Mouse (Mus musculus) kidney, postnatal 0 days (tissue): Measurements from ENCODE around the gene Zyg11a. TPM values are rescaled to one million over a fixed set of nuclear protein-coding genes. Genes with fewer than 3 reads are reported as not detected.
A peak's percentile ranks its signal among the peaks of the same experiment; 100 is the strongest.

Experiments
- ATAC-seq: fragments of 200-750 bp; cut with Nextera tagmentation; replicated peaks from 2 replicates; pipeline ENCODE4 v1.8.0; 2017; ENCODE audit warnings: low read depth, moderate number of reproducible peaks, moderate TSS enrichment, moderate library complexity; ENCODE audit not compliant: low FRiP score
- DNase-seq: peaks from one replicate; pipeline ENCODE4 v3.0.0-alpha.2; 2016; ENCODE audit warnings: low spot score
- H3K27ac ChIP-seq: fragments of 300-500 bp; sonication (generic); 2 replicates; pipeline ENCODE4 v1.5.1; 2014; ENCODE audit warnings: mild to moderate bottlenecking
- H3K27me3 ChIP-seq: fragments of 300-500 bp; sonication (generic); 2 replicates; pipeline ENCODE4 v1.6.1; 2014; ENCODE audit warnings: low read length, mixed read lengths; ENCODE audit not compliant: insufficient read depth
- H3K36me3 ChIP-seq: fragments of 300-500 bp; sonication (generic); 2 replicates; pipeline ENCODE4 v1.6.1; 2014; ENCODE audit warnings: low read length, mixed read lengths; ENCODE audit not compliant: insufficient read depth
- H3K4me1 ChIP-seq: fragments of 300-500 bp; sonication (generic); replicated peaks from 2 replicates; pipeline ENCODE4 v1.6.1; 2014; ENCODE audit warnings: antibody characterized with exemption, low read length, mixed read lengths; ENCODE audit not compliant: insufficient read depth
- H3K4me2 ChIP-seq: fragments of 300-500 bp; sonication (generic); 2 replicates; pipeline ENCODE4 v1.6.1; 2014; ENCODE audit warnings: mild to moderate bottlenecking, low read length, moderate library complexity, mixed read lengths
- H3K4me3 ChIP-seq: fragments of 300-500 bp; sonication (generic); replicated peaks from 2 replicates; pipeline ENCODE4 v1.5.1; 2014; ENCODE audit warnings: low read depth, low read length
- H3K9ac ChIP-seq: fragments of 300-500 bp; sonication (generic); 2 replicates; pipeline ENCODE4 v1.6.1; 2014; ENCODE audit warnings: low read depth, low read length
- H3K9me3 ChIP-seq: fragments of 300-500 bp; sonication (generic); replicated peaks from 2 replicates; pipeline ENCODE4 v1.6.1; 2016; ENCODE audit warnings: low read length, inconsistent platforms, mixed read lengths
- CTCF ChIP-seq: IDR thresholded peaks from 2 replicates; pipeline ENCODE4 v1.5.1; 2016; ENCODE audit warnings: antibody characterized with exemption, low read depth, mild to moderate bottlenecking, moderate library complexity
- WGBS: fragments of 180-500 bp; shearing (Covaris S2); extraction: QIAGEN DNeasy Blood & Tissue Kit; methylation state at CpG from one replicate; pipeline ENCODE4 v1.1.7; 2014; 5-methylcytosine and 5-hydroxymethylcytosine counted together
- polyA plus RNA-seq: library from polyadenylated mRNA; unstranded; fragments of >200 nt; fragmentation: Nextera tagmentation; extraction: Ambion mirVana; gene quantifications from 2 replicates; pipeline ENCODE4 v1.2.1, GENCODE M21; 2015

Gene Zyg11a
- polyA plus RNA-seq, 1 experiment from 2014 or later, result 0.05 TPM

DNA sequence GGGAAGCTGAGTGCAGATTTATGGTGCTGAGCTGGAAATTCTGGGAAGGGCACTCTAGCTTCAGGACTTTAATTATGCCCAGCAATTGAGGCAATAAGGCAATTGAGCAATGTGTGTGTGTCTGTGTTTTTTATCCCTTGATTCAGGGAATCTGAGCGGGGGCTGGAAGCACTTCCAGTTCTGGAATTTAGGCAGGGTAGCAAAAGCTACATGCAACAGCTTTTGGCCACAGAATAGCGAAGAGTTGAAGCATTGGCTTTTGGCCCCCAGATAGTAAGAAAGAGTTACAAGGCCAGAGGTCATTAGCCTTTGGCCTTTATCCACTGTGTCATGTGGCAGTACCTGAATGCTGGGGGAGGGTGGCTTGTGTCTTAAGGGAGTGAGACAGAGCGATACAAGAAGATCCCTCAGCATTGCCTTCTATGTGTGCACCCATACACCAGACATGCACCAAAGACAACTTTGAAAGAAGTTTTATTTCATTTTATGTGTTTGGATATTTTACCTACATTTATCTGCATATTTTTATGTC lies 7.6 kb upstream of the Zyg11a start:
- H3K36me3 ChIP-seq, result no peaks in the 10 kb centered on the region
- WGBS, result 35% methylated on average over 3 of the region's 3 CpGs
- ATAC-seq, result no peak

DNA sequence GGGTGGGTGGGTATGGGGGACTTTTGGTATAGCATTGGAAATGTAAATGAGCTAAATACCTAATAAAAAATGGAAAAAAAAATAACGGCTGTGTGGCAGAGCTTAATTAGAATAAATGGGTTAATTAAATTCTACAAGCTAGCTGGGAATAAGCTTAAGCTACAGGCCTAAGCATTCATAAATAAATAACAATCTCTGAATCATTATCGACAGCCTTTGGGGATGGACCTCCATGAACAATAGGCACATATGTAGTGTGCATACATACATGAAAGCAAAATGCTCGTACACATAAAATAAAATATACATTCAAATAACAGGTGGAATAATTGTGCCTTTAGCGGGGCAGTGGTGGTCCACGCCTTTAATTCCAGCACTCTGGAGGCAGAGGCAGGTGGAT lies 4.7 kb upstream of the Zyg11a start:
- TF ChIP-seq CTCF, result no peak
- WGBS, result 92% methylated on average over 5 of the region's 5 CpGs
- no peaks in the 10 kb centered on the region; the same call in 1 of the 2 replicates for H3K27me3 ChIP-seq
- H3K4me1 ChIP-seq, result no peaks in the 10 kb centered on the region
- no peaks in the 10 kb centered on the region for H3K36me3 ChIP-seq
- no peak overlapping the region for H3K4me3 ChIP-seq
- no peak overlapping the region for H3K27ac ChIP-seq
- H3K9ac ChIP-seq, result no peak overlapping the region
- DNase-seq, result no peak
- no peaks in the 10 kb centered on the region for H3K9me3 ChIP-seq
- H3K4me2 ChIP-seq, result no peak overlapping the region
- no peak for ATAC-seq

More for the DNA sequence above, 7.6 kb upstream of the Zyg11a start:
- Histone ChIP-seq H3K4me1 (no peaks in the 10 kb centered on the region), H3K4me3 (no peak overlapping the region), H3K9ac (no peak overlapping the region), H3K4me2 (no peak overlapping the region), H3K9me3 (no peaks in the 10 kb centered on the region), H3K27me3 (no peaks in the 10 kb centered on the region), H3K27ac (no peak overlapping the region)
- TF ChIP-seq CTCF, result no peak
- DNase-seq, result no peak

DNA sequence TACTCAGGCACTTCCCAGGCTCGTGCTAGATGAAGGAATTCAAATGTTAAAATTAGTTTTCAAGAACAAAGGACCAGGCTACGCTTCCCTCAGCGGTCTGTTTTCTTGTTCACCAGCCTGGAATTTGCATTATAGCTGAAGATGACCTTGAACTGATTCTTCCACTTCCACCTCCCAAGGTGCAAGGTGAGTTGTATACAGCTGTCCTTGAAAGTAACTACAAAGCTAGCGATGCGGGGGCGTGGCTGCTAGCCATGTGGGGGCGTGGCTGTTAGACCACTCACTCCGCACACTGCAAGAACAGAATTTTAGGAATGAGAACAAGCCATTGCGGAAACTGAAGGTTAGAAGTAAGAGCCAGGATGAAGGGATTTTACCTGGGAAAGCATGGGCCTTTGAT lies 1.2 kb upstream of the Zyg11a start:
- peak; percentile 13 for DNase-seq
- ATAC-seq, result no peak
- WGBS, result 18% methylated on average over 9 of the region's 9 CpGs

DNA sequence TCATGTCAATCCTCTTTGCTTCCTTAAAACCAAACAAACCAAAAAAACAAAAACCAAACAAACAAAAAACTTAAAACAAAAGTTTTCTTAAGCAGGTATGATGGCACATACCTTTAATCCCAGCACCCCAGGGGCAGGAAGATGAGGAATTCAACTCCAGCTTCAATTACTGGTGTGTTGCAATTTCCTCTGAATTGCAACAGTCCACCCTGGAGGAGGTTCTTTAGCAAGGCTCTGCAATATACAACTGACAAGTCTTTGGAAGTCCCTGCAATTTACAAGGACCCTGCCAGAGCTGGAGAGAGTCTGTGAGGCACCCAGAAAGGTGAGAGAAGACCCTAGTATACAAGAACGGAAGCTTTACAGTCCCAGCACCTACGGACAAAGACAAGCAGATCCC lies 4.8 kb downstream of the Zyg11a start:
- H3K9me3 ChIP-seq, result no peaks in the 10 kb centered on the region
- DNase-seq, result no peak
- H3K27ac ChIP-seq, result no peak overlapping the region
- H3K4me1 ChIP-seq, result no peaks in the 10 kb centered on the region
- WGBS, result 79% methylated on average over 2 of the region's 2 CpGs
- no peak for ATAC-seq
- TF ChIP-seq CTCF, result no peak
- H3K27me3 ChIP-seq, result peaks cover 4% of the 10 kb centered on the region; the same call in 1 of the 2 replicates
- H3K4me3 ChIP-seq, result no peak overlapping the region
- no peaks in the 10 kb centered on the region for H3K36me3 ChIP-seq
- H3K4me2 ChIP-seq, result no peak overlapping the region
- H3K9ac ChIP-seq, result no peak overlapping the region

More for the DNA sequence above, 1.2 kb upstream of the Zyg11a start:
- no peak for TF ChIP-seq CTCF
- H3K4me3 ChIP-seq, result no peak overlapping the region
- H3K4me2 ChIP-seq, result no peak overlapping the region
- H3K9ac ChIP-seq, result no peak overlapping the region
- H3K4me1 ChIP-seq, result no peaks in the 10 kb centered on the region
- H3K9me3 ChIP-seq, result no peaks in the 10 kb centered on the region
- H3K27me3 ChIP-seq, result peaks cover 4% of the 10 kb centered on the region; the same call in 1 of the 2 replicates
- no peaks in the 10 kb centered on the region for H3K36me3 ChIP-seq
- no peak overlapping the region for H3K27ac ChIP-seq

DNA sequence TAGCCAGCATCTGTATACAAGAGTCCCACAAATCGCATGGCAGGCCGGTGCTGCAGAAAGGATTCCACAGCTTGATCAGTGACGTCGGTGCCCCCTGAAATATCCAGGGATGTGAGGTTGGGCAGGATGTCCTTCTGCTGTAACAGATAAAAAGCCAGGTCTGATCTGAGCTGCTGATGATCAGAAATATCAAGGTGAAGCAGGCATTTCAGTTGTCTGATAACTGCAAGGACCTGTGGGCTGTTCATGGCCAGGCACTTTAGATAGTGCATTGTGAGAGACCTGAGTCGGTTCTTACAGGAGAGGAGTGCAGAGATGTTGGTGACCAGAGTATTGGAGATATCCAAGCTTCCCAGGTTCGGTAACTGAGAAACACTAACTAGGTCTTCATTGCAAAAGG lies 13.2 kb downstream of the Zyg11a start:
- Histone ChIP-seq H3K36me3 (no peaks in the 10 kb centered on the region), H3K9ac (no peak overlapping the region), H3K27ac (no peak overlapping the region), H3K4me3 (no peak overlapping the region), H3K27me3 (no peaks in the 10 kb centered on the region), H3K4me1 (no peaks in the 10 kb centered on the region), H3K4me2 (no peak overlapping the region), H3K9me3 (no peaks in the 10 kb centered on the region)
- TF ChIP-seq CTCF, result no peak
- no peak for DNase-seq
- no peak for ATAC-seq
- WGBS, result 90% methylated on average over 6 of the region's 6 CpGs

DNA sequence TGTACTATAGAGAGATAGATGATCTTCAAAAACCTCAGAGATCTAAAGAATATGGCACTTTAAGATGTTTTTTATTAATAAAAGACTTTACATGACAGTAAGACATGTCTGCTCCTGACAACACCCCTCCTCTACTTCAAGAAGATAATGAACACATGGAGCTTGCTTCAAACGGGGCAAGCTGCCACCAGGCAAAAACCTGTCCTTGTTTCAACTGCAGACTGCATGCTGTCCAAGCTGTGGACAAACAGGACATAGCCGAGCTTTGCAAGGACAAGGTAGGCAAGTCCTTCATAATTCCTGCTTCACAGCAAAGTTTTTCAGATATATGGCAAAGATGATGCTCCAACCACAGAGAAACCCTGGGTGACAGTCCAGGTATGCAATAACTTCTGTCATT lies 18.6 kb downstream of the Zyg11a start:
- TF ChIP-seq CTCF, result no peak
- no peaks in the 10 kb centered on the region for H3K9me3 ChIP-seq
- DNase-seq (no peak), ATAC-seq (no peak)
- H3K4me2 ChIP-seq, result no peak overlapping the region
- H3K36me3 ChIP-seq, result no peaks in the 10 kb centered on the region
- H3K4me1 ChIP-seq, result no peaks in the 10 kb centered on the region
- H3K27me3 ChIP-seq, result no peaks in the 10 kb centered on the region
- H3K4me3 ChIP-seq, result no peak overlapping the region
- H3K27ac ChIP-seq, result no peak overlapping the region
- H3K9ac ChIP-seq, result no peak overlapping the region
- 71% methylated on average over 2 of the region's 2 CpGs for WGBS

DNA sequence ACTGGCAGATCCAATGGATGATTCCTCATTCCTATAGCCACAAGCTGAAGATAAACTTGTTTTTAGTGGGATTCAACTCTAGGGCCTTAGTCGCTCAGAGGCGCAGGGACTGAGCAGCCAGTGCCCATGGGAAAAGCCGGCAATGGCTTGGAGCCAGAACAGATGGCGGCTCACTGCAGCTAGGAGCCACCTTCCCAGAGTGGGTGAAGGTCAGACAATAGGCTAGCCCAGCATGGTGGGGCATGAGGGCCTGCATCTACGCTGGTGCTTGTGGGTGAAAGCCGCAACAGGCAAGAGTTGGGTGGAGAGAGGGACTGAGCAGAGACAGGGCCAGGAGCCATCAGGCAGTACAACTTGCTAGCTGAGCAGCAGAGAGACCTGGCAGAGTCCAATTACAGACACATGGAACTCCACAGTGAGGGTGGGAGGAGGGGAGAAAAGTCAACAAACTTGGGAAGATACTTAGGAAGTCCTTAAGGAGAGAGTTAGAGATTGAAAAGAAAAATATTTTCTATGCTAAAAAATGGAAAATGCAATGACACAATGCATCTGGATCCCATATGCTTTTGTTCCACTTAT lies 21.5 kb downstream of the Zyg11a start:
- Histone ChIP-seq H3K27me3 (no peaks in the 10 kb centered on the region), H3K4me2 (no peak overlapping the region), H3K9ac (no peak overlapping the region), H3K27ac (no peak overlapping the region), H3K4me3 (no peak overlapping the region), H3K4me1 (no peaks in the 10 kb centered on the region), H3K9me3 (no peaks in the 10 kb centered on the region), H3K36me3 (no peaks in the 10 kb centered on the region)
- DNase-seq, result peak; percentile 32
- ATAC-seq, result no peak
- TF ChIP-seq CTCF, result no peak
- 53% methylated on average over 6 of the region's 6 CpGs for WGBS
